Mouse (Mus musculus) G1E (cell line): Measurements from ENCODE around the gene Trmu. TPM values are rescaled to one million over a fixed set of nuclear protein-coding genes. Genes with fewer than 3 reads are reported as not detected.

ENCODE experiments used
- ATAC-seq: 2 replicates; pipeline ENCODE4 v1.8.0; 2016; ENCODE audit warnings: mild to moderate bottlenecking; ENCODE audit not compliant: insufficient number of reproducible peaks, poor library complexity, low FRiP score, severe bottlenecking; ENCODE audit errors: extremely low read depth
- DNase-seq: peaks from one replicate; pipeline ENCODE4 v3.0.0; 2012; ENCODE audit warnings: low spot score
- H3K27me3 ChIP-seq: 2 replicates; pipeline ENCODE4 v1.6.1; 2012; ENCODE audit warnings: mild to moderate bottlenecking, low read length, inconsistent platforms; ENCODE audit not compliant: insufficient read depth
- H3K36me3 ChIP-seq: replicated peaks from 2 replicates; pipeline ENCODE3; 2012; ENCODE audit warnings: mild to moderate bottlenecking, inconsistent platforms
- H3K4me1 ChIP-seq: 2 replicates; pipeline ENCODE4 v1.6.1; 2012; ENCODE audit warnings: low read depth, low read length, inconsistent platforms, mixed read lengths; ENCODE audit not compliant: insufficient read depth
- H3K4me3 ChIP-seq: 2 replicates; pipeline ENCODE4 v1.5.1; 2012; ENCODE audit warnings: low read depth, mild to moderate bottlenecking, inconsistent platforms, low read length, moderate library complexity, mixed read lengths
- H3K9me3 ChIP-seq: replicated peaks from 2 replicates; pipeline ENCODE4 v1.6.1; 2012; ENCODE audit warnings: inconsistent platforms
- CTCF ChIP-seq: IDR thresholded peaks from 2 replicates; pipeline ENCODE4 v1.5.1; 2012; ENCODE audit warnings: low read depth, low read length, inconsistent platforms, mixed read lengths
- GATA1 ChIP-seq: IDR thresholded peaks from 2 replicates; pipeline ENCODE4 v1.6.1; 2012; ENCODE audit warnings: borderline replicate concordance, low read length, inconsistent platforms, mixed read lengths
- GATA2 ChIP-seq: IDR thresholded peaks from 2 replicates; pipeline ENCODE4 v1.6.1; 2012; ENCODE audit warnings: low read depth, low read length, inconsistent platforms, borderline replicate concordance
- POLR2AphosphoS5 ChIP-seq: IDR thresholded peaks from 2 replicates; pipeline ENCODE4 v1.6.1; 2012; ENCODE audit warnings: low read depth, low read length, inconsistent platforms; ENCODE audit not compliant: insufficient replicate concordance
- TAL1 ChIP-seq: conservative IDR thresholded peaks from 2 replicates; pipeline ENCODE4 v1.6.1; 2012; ENCODE audit warnings: low read depth, low read length, inconsistent platforms, mixed read lengths
- polyA plus RNA-seq: library from polyadenylated mRNA; stranded (reverse); fragments of >175 nt; gene quantifications from 2 replicates; pipeline ENCODE4 v1.2.3, GENCODE M21; 2012
- total RNA-seq, 2 experiments: library from RNA; stranded (forward) in 1 of 2; stranded (reverse) in 1 of 2; fragments of 200-1000 nt in 1 of 2; fragments of >200 nt in 1 of 2; fragmentation: Nextera tagmentation in 1 of 2; gene quantifications; 2 replicates each; pipeline ENCODE4 v1.2.3; 2014 to 2017

Gene Trmu
- total and polyA plus RNA-seq, 3 experiments, result 10.6 to 41.1 (median 30.5) TPM

GRCm38 (mm10) chr15:85877336-85877735, 1.8 kb upstream of the Trmu start:
- no peaks in the 10 kb centered on the region for H3K9me3 ChIP-seq
- no peak for DNase-seq
- H3K4me1 ChIP-seq, result peaks cover 30% of the 10 kb centered on the region
- no peaks in the 10 kb centered on the region for H3K27me3 ChIP-seq
- H3K36me3 ChIP-seq, result peaks cover 71% of the 10 kb centered on the region
- ATAC-seq, result no peak
- TF ChIP-seq GATA1, result no peak
- no peak for TF ChIP-seq CTCF
- TF ChIP-seq TAL1, result no peak
- no peak for TF ChIP-seq POLR2AphosphoS5
- TF ChIP-seq GATA2, result no peak
- H3K4me3 ChIP-seq, result no peak overlapping the region

- peak; percentile 25 for DNase-seq
These were observed 385 bp downstream of the Trmu start for GRCm38 (mm10) chr15:85879498-85879895.

GRCm38 (mm10) chr15:85885606-85886005, 6.5 kb downstream of the Trmu start:
- Histone ChIP-seq H3K4me3 (no peak overlapping the region), H3K36me3 (peaks cover 85% of the 10 kb centered on the region), H3K9me3 (no peaks in the 10 kb centered on the region), H3K27me3 (no peaks in the 10 kb centered on the region), H3K4me1 (peaks cover 4% of the 10 kb centered on the region)
- ATAC-seq, result no peak
- TF ChIP-seq CTCF (no peak), GATA1 (no peak), TAL1 (no peak), POLR2AphosphoS5 (no peak), GATA2 (no peak)
- DNase-seq, result no peak

More at GRCm38 (mm10) chr15:85879498-85879895, 385 bp downstream of the Trmu start:
- H3K36me3 ChIP-seq, result peaks cover 72% of the 10 kb centered on the region
- no peaks in the 10 kb centered on the region for H3K9me3 ChIP-seq
- no peaks in the 10 kb centered on the region for H3K27me3 ChIP-seq
- ATAC-seq, result no peak
- H3K4me3 ChIP-seq, result peak overlapping the region; percentile 84
- H3K4me1 ChIP-seq, result peaks cover 24% of the 10 kb centered on the region
- TF ChIP-seq TAL1 (no peak), CTCF (no peak), GATA1 (no peak), GATA2 (no peak), POLR2AphosphoS5 (no peak)

- no peak for DNase-seq
- Histone ChIP-seq H3K4me1 (peaks cover 5% of the 10 kb centered on the region; the same call in 1 of the 2 replicates), H3K27me3 (no peaks in the 10 kb centered on the region), H3K4me3 (no peak overlapping the region), H3K9me3 (no peaks in the 10 kb centered on the region), H3K36me3 (peaks cover 89% of the 10 kb centered on the region)
- no peak for ATAC-seq
- TF ChIP-seq GATA2 (no peak), TAL1 (no peak), GATA1 (no peak), POLR2AphosphoS5 (no peak), CTCF (no peak)
These were observed 10.1 kb downstream of the Trmu start for GRCm38 (mm10) chr15:85889235-85889634.

GRCm38 (mm10) chr15:85891971-85892370, 12.9 kb downstream of the Trmu start:
- ATAC-seq (no peak), DNase-seq (no peak)
- TF ChIP-seq GATA2, result no peak
- TF ChIP-seq TAL1, result no peak
- no peak for TF ChIP-seq CTCF
- no peak for TF ChIP-seq GATA1
- no peak for TF ChIP-seq POLR2AphosphoS5
- Histone ChIP-seq H3K9me3 (no peaks in the 10 kb centered on the region), H3K4me1 (peaks cover 5% of the 10 kb centered on the region; the same call in 1 of the 2 replicates), H3K36me3 (peaks cover 91% of the 10 kb centered on the region), H3K27me3 (no peaks in the 10 kb centered on the region), H3K4me3 (no peak overlapping the region)

GRCm38 (mm10) chr15:85892498-85893118, 13.5 kb downstream of the Trmu start:
- Histone ChIP-seq H3K4me3 (no peak overlapping the region), H3K27me3 (no peaks in the 10 kb centered on the region), H3K4me1 (peaks cover 5% of the 10 kb centered on the region; the same call in 1 of the 2 replicates), H3K9me3 (no peaks in the 10 kb centered on the region), H3K36me3 (peaks cover 95% of the 10 kb centered on the region)
- ATAC-seq, result no peak
- TF ChIP-seq GATA1 (no peak), POLR2AphosphoS5 (no peak), GATA2 (no peak), CTCF (no peak), TAL1 (no peak)
- no peak for DNase-seq

- DNase-seq, result no peak
- Histone ChIP-seq H3K4me3 (no peak overlapping the region), H3K4me1 (peaks cover 5% of the 10 kb centered on the region; the same call in 1 of the 2 replicates), H3K27me3 (no peaks in the 10 kb centered on the region), H3K36me3 (peaks cover 96% of the 10 kb centered on the region), H3K9me3 (no peaks in the 10 kb centered on the region)
- no peak for TF ChIP-seq GATA2
- no peak for TF ChIP-seq POLR2AphosphoS5
- no peak for TF ChIP-seq GATA1
- no peak for ATAC-seq
These were observed 14.8 kb downstream of the Trmu start for GRCm38 (mm10) chr15:85893871-85894270.
